Mouse (Mus musculus) lung, postnatal 4 days (tissue): ENCODE data around the gene Bola2.

ENCODE experiments used
- DNase-seq, 2 experiments: peaks; one replicate each; pipeline ENCODE4 v3.0.0; 2021

The Bola2 gene

DNA sequence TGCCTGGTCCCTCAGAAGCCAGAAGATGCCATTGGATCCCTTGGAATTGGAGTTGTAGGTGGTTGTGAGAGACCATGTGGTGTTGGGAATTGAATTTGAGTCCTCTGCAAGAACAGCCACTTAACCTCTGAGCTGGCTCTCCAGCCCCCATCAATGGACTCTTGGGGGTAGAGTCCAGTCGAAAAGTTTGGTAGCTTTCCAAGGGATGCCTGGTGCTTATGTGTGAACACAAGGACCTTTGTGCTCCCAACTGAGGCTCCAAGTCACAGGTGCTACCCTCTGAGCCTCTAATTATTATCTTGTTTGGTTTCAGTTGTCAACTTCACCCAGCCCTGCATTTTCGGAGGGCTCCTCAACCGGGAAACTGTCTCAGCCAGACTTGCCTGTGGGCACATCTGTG is 4.5 kb upstream of the Bola2 start:
- no peak for DNase-seq

DNA sequence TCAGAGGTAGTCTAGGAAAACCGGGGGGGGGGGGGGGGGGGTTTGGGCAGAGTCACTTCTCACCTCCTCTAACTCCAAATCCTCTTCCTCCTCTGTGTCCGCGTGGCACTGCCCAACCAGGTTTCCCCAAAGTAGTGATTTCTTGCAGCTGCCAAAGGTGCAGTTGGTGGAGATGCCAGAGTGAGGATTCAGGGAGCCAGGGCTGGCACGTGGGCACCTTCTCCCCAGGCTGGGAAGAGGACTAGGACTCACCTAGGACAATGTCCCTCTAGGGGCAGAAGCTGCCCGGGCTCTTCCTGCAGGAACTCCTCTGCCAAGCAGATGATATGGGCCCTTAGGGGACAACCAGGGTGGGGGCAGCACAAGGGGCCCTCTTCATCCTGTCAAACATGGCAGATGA is 3.5 kb upstream of the Bola2 start:
- no peak for DNase-seq

DNA sequence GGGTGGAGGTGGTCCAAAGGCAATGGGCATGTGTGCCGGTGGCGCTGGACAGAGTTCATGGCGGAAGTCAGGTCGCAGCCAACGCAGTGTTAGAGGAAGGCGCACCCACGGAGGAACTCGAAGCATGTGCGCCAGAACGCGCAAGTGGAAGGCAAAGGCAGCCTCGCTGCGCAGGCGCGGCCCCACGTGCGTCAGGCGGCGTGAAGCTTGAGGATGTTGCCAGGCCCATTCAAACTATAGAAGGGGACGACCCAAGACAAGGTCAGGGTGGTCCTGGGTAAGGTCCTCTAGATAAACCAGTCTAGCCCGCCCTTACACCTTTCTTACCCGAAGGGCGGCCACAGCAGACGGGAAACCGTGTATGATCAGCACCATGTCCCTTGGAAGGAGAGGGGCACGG is 2.8 kb upstream of the Bola2 start:
- DNase-seq = no peak

DNA sequence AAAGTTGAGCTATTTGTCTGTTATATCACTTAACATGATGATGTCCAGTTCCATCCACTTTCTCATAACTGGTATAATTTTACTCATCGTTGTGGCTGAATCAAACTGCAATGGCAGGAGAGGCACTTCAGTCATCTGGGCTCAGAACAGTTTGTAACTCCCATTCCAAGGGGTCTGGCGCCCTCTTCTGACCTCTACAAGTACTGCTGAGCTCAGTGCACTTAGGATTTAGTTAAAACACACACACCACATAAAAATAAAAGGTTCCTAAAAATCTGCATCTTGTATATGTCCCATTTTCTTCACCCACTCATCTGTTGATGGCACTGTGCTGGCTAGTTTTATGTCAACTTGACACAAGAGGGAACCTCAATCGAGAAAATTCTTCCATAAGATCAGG is 1.9 kb upstream of the Bola2 start:
- DNase-seq = peak; percentile 80 to 90

DNA sequence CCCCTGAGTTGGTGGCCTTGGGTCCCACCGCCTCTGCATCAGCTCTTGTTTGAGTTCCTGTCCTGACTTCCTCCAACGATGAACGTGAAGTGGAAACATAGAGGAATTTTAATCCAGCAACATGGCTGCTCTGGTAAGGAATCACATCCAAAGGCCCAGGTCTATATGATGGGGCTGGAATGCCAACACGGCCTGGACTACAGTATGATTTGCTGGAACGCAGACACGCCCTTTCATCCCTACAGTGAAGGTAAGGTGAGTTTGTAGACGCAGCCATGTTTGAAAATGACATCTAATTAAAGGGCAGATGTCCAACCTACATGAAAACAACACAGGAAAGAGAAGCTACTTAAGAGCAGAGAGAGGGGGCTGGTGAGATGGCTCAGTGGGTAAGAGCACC is 1.4 kb upstream of the Bola2 start:
- DNase-seq = no peak

DNA sequence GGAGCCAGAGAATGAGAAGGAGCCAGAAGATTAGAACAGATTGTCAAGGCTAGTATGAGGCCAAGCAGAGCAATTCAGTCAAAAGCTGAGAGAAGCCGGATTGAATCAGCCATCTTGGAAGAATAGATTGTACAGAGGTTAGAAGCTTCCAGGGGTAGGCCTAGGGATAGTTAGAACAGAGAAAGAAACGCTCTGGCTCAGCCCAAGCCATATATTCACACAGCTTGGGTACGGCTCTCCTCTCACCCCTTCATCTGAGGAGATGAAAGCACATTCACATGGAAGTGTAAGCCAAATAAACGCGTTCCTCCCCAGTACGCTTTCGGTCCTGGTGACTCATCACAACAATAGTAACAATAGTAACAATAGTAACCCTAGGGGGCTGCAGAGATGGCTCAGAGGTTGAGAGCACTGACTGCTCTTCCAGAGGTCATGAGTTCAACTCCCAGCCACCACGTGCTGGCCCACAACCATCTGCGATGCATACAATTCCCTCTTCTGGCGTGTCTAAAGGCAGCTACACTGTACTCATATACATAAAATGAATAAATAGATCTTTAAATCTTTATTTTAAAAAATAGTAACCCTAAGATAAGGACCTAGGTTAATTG is 655 bp upstream of the Bola2 start:
- DNase-seq = no peak

DNA sequence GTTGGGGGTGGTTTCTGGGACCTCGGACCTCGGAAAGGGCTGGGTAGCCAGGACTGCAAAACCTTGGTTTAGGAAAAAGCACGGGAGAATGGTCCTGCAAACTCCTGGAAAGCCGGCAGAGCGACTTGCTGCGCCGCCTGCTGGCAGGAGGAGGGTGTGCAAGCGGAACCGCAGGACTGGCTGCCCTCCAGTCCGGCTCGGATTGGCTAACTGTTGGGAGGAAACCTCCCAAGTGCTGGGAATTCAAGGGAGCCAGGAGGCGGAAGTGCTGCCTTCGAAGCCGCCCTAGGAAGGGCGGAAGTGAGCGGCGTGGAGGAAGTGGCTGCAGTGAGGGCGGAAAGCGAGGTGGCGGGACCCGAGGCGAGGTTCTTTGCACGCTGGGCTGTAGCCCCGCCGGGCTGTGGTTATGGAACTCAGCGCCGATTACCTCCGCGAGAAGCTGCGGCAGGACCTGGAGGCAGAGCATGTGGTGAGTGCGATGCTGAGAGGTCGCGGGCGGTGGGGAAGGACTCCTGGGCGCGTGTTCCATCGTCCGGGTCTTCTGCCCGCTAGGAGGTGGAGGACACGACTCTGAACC is 518 bp downstream of the Bola2 start, which contains the start of gene Slx1b:
Gene Slx1b, minus strand, starts transcription at position 154 of the 577 bp plus-strand sequence.
- peak; percentile 96 to 98 for DNase-seq

DNA sequence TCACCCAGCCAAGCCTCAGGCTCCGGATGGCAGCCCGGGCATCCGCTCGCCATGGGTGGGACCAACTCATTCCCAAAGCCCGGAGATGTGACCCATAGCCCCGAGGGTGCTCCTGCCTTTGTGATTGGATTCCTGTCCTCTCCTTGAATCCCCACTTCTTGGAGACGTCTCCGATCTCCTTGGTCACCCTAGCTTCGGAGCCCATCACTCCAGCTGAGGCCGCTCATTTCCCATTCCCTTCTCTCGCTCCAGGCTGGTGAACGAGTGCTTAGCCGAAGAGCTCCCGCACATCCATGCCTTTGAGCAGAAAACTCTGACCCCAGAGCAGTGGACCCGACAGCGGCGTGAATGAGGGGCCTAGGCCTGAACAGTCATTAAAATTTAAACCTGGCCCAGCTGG is 1.1 kb downstream of the Bola2 start:
- DNase-seq = no peak

DNA sequence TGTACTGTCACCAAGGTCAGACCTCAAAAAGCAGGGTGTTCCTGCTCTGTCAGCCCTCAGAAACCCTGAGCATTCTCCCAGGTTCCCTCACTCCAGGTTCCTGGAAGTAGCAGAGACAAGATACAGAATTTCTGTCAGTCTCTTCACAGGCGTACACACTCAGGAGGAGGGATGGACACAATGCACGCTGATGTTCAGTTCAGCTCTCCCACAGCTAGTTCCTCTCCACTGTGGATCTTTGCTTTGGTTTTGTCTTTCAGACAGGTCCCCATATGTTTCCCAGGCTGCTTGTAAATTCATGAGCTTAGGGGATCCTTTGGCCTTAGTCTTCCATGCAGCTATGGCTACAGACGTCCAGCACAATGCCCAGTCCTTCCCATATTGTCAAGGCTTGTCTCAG is 1.7 kb downstream of the Bola2 start:
- DNase-seq = no peak

DNA sequence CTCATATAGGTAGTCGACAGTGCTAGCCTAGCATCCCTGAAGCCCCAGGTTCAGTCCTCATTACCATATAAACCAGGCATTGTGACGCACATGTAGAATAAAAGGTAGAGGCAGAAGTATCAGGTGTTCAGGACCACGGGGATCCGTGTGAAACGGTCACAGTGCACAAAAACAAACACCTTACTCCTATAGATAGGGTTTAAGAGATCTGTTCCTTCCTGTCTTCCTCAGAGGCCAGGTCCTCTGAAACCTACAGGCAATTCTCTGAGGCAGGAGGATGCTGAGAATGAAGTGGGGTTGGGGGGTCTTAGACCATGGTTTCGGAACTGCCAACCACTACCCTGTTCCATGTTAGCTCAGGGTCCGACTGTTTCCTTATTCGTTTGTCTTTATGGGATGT is 2.6 kb downstream of the Bola2 start:
- DNase-seq = no peak

DNA sequence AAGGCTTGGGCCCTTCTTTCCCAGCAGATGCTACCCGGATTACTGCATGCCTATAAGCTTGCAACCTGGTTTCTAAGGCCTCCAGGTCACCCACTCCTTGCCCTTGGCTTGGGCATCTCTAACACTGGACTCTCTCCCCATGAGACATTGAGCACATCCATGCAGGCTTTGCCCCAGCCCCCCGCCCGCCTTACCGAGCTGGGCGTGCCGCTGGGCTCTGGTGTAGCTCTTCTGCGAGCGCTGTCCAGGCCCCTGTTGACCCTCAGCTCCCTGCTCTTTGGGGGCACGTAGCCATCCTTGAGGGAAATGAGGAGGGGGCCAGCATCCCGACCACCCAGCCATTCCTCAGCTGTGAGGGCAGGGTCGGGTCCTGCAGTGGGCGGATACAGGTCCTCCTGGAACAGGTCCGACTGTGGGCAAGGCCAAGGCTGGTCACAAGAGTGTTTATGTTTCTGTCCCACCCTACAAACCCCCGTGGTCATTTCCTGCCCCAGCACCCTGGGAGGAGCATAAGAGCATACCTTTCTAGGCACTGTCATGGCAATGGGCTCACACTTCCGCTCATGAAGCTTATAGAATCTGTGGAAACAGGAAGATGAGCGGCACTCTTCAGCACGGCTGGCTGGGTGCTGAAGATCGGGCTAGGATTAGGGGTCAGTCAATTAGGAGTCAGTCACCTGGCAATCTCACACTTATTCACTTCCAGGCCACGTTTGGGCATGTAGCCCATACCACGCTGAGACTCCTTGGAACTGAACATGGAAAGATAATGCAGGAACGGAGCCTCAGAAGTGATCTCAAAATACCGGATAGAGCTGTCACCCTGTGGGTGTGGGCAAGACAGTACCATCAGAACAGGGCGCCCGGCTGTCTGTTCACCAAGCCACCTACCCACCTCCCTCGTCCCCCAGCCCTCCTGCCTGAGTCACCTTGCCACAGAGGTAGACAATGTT is 5.1 kb downstream of the Bola2 start:
- DNase-seq = no peak

DNA sequence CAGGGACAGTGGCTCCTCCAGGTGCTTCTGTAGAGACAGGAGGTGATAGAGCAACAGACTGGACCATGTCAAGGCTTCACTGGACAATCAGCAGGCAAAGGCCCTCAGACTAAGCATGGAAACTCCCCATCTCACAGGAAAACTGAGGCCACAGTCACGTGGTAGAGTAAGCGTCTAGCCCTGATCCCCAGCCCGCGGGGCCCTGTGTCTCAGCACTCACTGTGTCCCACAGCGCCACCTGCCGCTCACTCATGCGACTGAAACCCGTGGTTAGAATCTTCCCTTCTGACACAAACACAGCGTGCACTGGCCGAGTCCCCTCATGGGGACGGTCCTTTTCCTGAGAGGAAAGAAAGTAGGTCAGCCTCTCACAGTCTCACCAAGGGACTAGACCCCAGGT is 5.9 kb downstream of the Bola2 start:
- peak; percentile 87 to 93 for DNase-seq

DNA sequence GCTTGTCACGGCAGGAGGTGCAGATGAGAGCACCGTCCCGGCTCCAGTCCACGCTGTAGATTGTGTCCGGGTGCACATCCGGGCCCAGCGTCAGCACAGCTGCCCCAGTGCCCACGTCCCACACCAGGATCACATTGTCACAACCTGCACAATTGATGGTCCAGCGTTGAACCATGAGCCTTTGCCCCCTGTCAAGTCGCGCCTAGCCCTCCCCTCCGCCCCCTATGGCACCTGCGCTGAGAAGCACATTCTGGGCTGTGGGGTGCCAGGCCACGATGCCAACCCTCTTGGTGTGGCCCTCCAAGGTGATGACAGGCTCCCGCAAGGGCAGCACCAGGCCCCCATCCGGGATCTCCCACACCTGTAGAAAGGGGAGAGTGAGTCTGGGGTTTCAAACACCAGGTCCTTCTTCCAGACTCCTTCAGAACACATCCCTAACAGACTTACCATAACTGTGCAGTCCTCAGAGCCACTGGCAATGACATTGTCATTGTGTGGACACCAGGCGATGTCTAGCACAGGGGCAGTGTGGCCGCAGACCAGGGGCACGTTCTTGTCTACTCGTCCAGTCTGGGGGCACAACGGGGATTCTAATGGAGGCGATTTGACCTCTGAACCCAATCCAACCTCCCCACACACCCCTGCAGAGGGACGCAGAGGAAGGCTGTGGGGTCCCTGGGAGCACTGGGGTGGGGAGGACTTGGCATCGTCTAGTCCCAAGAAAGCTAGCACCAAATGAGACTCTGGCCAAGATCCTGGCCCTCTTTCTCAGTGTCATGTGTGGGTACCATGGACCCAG is 6.6 kb downstream of the Bola2 start:
- DNase-seq = peak in 1 of 2 experiments; percentile 40

DNA sequence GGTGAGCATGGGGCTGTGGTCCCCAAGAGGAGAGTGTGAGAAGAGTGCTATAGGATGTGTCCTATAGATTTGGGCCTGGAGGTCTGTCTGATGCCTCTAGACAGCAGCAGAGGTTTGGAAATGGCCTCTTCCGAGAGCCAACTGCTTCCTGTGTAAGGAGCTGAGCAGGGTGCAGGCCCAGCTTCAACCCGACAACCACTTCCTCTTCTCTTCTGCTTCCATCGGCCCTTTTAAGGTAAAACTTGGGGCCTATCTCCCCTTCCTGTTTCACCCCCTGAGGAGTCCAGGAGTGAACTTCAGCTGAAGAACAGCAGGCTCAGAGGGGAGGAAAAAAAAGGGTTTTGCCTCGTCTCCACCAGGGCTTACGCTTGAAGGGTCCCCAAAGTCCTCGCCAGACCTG is 7.2 kb downstream of the Bola2 start:
- DNase-seq = peak; percentile 52

DNA sequence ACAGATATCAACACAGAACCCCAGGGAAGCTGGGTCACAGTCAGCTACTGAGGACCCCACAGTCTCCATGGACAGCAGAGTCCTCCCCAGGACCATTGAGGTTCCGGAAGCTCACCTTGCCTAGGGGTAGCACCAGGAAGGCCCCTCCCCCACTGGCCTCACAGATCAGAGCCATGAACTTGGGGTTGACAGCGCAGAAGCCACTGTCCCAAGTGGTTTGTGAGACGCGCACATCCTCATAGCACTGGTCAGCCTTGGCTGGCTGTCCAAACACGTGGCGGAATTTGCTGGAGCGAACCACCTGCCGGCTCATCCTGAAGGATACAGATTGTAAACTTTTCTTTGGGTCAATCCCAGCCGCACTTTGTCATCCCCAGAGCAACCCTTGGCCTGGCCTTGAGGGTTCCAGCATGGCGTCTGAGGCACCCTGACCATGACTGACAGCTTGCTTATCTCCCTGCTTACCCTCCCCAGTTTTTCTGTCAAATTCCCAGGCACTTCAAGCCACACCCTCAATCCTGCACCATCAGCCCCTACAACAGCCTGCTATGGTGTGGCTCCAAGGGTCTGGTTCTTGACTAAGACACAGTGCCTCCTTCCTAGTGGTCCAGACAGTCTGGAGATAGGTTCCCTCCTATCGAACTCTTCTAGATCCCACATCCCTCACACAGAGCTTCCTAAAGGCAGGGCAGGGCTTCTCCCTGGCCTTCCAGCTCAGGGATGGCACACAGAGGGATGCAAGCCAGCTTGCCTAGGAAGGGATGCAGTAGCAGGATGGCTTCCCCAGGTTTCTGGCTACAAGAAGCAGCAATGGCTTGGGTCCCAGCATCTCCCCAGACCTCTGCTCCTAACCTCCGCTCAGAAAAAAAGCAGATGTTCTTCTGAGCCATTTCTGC is 7.9 kb downstream of the Bola2 start:
- peak; percentile 37 to 42 for DNase-seq

DNA sequence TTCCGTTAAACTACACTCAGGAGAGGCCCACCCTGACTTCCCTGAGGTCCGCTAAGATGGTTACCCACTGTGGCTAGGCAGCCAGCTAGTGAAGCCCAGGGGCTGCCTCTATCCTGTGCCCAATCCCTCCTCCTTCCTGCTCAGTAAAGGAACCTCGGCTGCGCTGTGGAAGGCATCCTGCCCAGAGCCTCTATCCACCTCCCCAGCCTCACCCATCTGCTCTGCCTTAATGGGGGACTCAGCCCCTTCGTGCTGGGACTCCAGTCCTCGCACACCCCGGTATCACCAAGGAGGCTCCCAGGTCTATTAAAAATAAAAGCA is 8.5 kb downstream of the Bola2 start:
- peak in 1 of 2 experiments; percentile 38 for DNase-seq

DNA sequence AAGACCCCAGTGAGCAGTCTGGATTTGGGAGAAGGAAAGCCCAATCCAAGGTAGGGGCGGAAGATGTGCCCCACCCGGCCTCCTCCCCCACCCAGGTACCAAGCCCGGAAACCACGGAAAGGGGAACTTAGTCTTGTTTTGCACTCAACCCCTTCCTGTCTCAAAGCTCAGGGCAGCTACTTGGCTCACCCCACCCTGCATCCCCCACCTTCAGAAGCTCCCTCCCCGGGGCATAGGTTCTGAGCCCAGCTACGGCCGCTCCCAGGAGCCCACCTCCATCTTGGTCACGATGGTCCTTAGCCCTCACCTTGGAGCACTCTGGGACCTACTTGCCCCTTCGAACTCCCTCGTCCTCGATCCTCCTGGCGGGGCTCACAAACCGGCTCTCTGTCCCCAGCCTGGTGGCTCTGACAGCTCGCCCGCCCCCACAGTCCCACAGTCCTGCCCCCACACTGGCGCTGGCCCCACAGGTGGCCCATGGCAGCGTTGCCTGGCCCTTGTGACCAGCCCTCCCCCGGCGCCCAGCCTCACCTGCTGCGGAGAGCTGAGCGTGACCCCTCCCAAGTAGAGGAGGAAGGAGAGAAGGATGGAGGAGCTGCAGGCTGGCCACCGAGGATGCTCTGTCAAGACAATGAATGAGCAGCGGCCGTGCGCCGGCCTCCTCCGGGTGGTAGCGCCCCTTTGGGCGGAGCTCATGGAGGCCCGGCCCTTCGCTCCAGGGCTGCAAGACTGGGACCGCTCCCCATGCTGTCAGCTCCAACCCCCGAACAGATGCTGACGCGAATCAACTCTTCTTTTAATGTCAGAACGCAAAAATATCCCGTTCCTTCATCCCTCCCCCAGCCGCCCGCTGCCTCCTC is 9.2 kb downstream of the Bola2 start:
- peak; percentile 86 to 87 for DNase-seq

DNA sequence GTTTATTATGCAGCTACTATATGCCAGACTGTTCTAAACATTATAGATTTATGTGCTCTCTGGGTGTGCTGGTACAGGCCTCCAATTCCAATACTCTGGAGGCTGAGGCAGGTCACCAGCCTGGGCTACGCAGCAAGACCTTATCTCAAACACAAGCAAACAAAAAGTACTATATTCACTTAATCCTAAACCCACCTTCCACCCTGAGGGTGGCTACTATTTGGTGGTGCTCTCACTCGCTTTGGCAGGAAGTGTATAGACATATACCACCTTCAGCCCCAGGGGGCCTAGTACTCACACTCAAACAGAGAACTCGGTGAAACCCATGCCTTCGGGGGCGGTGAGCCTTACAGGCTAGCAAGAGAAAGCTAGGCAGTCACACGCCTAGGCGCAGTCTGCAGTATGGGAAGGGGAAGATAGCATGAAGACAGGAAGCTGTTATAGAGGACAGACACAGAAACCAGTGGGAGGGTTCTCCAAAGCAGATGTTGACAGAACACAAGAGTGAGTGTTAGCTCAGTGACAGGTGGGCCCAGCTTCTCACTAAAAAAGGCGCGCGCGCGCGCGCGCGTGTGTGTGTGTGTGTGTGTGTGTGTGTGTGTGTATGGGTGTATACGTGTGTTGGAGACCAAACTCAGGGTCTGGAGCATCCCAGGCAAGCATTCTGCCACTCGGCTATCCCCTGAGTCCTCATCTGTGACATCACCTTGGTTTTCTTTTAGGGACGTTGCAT is 12.4 kb downstream of the Bola2 start, which contains the start of gene Coro1a:
Gene Coro1a, minus strand, starts transcription at position 346 of the 733 bp plus-strand sequence.
- DNase-seq = peak in 1 of 2 experiments; percentile 33

DNA sequence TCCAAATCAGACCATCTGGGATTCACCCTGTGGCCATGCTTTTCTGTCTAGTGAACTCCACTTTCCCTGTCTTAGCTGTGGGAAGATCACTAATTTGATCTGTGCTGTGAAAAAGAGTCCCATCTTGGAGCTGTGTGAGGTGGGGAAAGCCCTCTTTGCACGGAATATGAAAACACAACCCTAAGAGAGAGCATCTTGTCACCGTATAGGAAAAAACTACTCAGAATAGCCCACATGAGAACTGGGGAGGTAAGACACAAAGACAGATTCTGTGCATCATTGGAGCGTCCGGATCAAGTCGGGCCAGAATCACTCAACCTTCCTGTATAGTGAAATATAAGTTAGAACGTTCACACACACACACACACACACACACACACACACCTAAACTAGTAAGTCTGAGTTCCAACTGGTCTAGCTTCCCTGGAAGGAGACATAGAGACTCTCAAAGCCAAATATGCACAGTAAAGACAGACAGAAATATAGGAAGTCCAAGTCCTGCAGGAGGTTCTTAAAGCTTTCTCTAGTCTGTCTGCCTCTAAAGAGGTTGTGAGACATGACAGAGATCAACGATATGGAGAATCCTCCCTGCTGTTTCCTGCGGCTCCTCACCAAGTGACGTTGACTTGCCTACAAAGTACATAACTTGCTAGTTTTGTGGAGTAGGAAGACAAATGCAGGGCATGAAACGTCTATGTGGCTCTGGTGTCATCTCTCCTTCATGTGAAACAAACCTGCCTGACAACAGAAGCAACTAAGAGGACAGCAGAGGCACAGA is 13.2 kb downstream of the Bola2 start:
- DNase-seq = no peak
